Mouse (Mus musculus) layer of hippocampus, adult 18-20 months (tissue): Measurements from ENCODE around the gene Unc5b. TPM values are rescaled to one million over a fixed set of nuclear protein-coding genes. Genes with fewer than 3 reads are reported as not detected.
A peak's percentile ranks its signal among the peaks of the same experiment; 100 is the strongest.

Source experiments
- DNase-seq, 2 experiments: peaks; one replicate each; pipeline ENCODE4 v3.0.0; 2022; ENCODE audit warnings: low spot score in 2 of 2
- total RNA-seq, 2 experiments: library from RNA; stranded (reverse); gene quantifications; 2 replicates each; pipeline ENCODE4 v1.2.3; 2021

Unc5b gene
- total RNA-seq, 2 experiments from 2014 or later = 15.0 to 15.6 TPM

DNA sequence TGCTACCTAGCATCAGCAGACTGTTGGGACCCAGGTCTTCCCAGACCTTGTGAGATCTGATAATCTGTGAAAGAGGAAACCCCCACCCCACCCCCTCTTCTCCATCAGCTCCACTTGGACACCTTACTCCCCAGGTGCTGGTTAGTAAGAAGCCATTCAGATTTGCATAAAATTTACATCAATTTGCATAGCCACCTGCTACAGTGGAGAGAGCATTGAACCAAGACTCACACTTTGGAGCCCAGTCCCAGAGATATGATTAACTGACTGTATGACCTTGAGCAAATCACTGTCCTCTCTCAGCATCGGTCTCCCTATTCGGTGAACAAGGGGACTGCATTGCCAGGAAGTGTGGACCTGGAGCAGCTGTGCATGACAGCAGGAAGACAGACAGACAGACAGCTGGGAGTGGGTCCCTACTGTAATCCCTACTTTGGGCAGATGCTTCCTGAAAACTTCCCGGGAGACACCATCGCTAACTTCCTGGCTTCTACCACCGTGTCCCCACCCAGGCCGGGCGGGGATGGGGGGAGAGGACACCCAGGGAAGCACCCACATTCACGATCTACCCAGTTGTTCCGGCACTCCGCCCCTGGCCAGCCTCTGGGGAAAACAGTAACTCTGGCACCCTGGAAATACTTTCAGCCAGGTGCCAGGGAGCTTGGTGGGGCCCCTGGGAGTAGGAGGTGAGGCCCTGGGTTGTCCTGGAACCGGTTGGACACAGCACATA, 30.0 kb downstream of the Unc5b start:
- DNase-seq = no peak

- no peak for DNase-seq
Observed at GRCm38 (mm10) chr10:60800295-60801167, 30.9 kb downstream of the Unc5b start.

DNA sequence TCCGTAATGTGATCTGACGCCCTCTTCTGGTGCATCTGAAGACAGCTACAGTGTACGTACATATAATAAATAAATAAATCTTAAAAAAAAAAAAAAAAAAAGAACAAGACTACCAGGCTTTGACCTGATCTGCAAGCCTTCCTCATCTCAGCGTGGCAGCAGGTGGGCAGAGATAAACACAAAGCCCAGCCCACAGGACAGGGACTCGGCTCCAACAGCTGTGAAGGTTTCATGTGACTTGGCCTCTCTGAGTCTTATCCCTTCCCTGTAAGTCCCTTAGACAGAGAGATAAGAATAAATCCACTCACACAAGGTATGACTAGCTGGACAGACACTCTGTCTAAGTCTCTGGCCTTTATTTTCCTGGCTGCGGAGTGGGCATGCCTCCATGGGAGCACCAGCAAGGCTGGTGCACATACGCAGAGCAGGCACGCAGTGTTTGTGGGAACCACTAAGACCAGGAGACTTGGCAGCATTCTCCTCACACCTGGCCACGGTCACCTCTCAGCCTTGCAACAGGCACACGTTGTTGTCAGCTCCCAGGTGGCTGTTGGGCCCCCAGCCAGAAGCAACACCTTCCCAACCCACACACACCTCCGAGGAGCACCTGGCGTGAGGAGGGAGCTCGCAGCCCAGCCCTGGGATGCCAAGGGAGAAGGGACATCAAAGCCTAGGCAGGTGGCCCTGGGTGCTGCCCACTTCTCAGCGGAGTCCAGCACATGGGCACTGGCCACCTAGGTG, 33.5 kb downstream of the Unc5b start:
- DNase-seq = no peak

DNA sequence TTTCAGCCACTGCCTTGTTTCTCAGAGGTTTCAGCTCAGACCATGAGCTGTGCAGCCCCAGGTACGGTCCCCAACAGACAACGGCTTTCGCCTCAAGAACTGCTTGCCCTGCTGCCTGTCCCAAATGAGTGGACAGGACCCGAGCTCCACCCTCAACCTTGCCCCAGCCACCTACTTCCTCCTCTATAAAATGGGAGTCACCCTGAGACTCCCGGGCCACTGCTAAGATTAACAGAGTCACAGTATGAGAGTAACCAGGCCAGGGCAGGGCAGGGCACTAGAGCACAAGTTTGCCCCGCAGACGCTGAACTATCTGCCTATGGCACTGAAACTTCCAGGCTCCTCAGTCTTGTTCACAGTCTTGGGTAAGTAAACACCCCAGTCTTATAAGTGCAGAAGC, 34.9 kb downstream of the Unc5b start:
- DNase-seq = no peak

DNA sequence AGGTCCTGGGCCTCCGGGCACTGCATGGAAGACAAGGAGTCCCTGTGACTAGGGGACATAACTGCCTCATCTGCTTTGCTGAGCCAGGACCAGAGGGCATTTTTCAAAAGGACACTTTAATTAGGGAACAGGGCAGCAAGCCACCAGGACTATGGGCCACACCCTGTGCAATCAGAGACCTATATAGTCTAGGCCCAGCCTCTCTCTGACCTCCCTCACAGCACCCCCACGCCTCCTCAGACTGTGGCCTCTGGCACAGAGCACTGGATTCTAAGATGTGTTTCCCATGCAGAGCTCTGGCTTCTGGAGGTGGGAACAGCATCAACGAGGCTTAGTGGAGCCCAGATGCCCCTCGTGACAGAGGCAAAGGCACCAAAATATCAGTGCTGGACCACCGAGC, 35.4 kb downstream of the Unc5b start:
- no peak for DNase-seq

- no peak for DNase-seq
Observed at GRCm38 (mm10) chr10:60794792-60795191, 36.6 kb downstream of the Unc5b start.

GRCm38 (mm10) chr10:60794374-60794773, 37.0 kb downstream of the Unc5b start:
- no peak for DNase-seq

GRCm38 (mm10) chr10:60792841-60793240, 38.5 kb downstream of the Unc5b start:
- DNase-seq = no peak

DNA sequence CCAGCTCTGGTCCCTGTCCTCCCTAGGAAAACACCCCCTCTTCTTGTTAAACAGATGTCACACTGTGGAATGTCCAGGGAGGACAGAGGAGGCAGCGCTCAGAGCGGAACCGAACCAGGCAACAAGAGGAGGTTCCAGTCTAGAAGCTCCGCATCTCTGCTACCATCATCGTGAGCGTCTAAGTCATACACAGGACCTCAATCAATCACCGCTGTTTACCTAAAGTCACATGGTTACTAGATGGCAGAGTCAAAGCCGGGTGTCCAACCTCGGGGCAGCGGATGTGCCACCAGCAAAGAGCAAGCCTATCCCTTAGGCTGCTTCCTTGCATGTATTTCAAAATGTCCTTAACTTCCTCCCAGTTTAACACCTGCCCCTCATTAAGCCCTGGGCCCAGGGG, 39.0 kb downstream of the Unc5b start:
- no peak for DNase-seq

DNA sequence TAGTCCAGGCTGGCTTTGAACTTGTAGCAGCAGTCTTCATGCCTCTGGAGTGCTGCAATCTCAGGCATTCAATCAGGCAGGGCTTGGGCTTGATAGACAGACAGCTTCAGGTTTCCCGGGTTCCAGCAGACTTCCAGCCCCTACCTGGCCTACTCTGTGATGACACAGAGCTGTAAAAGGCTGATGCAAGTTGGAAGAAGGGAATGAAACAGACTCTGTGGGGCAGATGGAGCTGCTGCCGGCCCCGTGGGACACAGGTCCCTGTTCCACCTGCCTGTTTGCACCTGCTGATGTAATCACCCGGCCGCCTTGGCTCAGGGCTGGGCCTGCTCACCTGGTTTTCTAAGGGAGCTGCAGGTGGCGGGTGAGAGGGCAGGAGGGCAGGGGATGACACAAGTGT, 40.5 kb downstream of the Unc5b start:
- DNase-seq = no peak

DNA sequence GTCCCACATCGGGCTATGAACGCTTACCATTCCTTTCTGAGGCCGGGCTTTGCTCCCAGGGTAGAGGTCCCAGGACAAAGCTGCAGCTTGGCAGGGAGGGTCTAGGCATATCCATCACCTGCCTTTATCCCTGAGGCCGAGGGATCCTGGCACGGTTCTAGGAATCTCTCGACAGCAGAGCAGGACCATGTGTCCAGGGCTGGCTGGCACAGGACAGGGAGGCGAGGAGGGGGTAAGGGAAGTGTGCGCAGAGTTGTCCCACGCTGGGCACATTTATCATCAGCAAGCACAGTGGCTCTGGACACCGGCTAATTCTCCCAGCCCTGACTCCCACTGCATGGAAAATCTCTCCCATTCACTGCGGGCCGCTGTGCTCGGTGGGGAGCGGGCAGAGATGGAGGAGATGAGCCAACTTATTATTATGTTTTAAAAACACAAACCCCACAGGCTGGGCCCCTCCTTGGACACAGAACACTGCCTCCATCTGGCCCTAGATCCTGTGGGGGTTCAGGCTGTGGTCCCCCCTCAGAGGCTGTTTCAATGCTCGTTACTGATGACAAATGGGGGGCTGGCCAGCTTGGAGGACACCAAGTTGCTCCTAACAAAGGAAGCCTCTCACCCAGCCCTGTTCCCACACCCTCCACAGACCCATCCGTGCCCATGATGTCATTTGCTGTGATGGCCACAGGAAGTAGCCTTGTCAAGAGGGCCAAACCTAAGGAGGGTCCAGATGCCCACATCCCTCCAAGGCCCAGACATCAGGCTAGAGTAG, 43.9 kb downstream of the Unc5b start:
- no peak for DNase-seq

DNA sequence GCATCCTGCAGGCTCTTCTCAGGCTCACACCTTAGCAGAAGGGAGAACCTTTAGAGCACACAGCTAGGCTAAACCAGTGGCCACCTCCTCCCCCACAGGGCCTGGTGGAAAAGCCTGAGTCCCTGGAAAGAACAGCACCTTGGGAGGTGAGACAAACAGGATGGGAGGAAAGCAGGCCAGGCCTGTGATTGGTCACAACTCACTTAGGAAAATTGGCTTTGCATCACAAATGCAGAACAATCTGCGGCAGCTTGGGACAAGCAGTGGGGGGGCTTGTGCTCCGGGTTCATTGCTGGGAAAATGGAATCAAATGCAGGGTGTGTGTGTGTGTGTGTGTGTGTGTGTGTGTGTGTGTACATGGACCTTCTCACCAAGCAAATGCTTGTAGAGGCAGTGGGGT, 47.8 kb downstream of the Unc5b start:
- DNase-seq = no peak

DNA sequence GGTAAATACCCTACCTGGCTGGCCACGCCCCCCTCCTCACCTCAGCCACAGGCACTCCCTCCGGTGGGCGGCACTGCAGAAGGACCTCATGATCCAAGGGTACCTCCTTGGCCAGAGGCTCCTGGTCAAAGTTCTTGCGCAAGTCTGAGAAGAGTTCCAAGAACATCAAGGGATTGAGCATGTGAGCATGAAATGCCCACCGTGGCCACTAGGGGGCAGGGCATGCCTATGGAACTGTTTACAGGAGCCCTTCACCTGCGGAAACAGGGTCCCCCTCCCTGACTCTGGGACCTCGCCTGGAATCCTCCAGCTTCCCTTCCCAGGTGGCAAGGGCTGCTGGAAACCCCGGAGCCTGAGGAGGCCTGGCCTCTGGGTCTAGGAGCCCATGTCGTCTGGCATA, 51.8 kb downstream of the Unc5b start:
- peak; percentile 19 to 72 for DNase-seq

DNA sequence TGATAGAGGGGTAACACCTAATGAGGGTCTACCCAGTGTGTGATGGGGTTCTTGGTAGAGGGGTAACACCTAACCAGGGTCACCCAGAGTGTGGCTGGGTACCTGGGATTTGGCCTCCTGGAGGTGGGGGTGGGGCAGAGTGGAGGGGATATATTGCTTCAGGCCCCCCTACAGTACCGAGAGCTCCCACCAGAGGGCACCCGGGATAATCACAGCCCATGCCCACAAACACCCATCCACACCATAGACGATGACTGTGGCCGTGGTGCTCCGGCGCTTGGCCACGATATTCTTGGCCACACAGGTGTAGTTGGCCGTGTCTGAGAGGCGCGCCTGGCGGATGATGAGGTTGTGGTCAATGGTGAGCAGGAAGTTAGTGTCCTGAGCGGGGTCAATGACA, 52.8 kb downstream of the Unc5b start:
- peak in 1 of 2 experiments; percentile 55 for DNase-seq

DNA sequence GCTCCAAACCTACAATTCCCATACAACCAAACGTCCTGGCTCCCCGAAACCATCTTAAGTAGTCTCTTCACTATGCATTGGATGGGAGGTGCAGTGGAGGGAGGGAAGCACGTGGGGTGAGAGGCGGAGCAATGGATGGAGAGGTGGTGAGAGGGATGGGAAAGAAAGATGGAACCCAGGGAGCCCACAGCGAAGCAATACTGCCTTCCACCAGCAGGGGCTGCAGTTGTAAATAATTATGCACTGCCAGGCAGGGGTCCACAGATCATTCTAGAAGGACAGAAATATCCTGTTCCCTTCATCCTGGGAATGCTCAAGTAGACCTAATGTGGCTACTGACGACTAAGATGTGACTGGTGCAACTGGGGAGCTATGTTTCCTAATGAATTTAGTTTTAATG, 55.9 kb downstream of the Unc5b start:
- DNase-seq = no peak

GRCm38 (mm10) chr10:60774616-60775015, 56.8 kb downstream of the Unc5b start:
- DNase-seq = no peak

DNA sequence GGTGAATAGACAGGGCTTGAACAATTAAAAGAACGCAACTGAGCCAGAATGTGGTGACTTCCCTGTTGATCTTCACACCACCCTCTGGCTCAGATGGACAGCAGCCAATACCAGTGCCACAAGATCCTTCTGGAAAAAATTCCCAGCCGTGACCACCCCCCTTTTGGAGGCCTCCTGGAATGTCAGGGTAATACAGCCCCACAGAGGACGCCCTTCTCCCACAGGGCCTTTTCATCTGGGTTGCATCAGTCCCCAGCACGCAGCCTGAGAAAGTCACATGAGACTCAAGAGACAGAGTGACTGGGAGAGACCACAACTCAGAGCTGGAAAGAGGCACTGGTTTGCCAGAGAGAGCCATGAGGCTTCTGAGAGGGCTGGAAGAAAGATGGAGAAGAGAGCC, 60.5 kb downstream of the Unc5b start:
- DNase-seq = no peak

GRCm38 (mm10) chr10:60768614-60769013, 62.8 kb downstream of the Unc5b start:
- no peak for DNase-seq

- no peak for DNase-seq
Observed at GRCm38 (mm10) chr10:60767400-60767799, 64.0 kb downstream of the Unc5b start.

DNA sequence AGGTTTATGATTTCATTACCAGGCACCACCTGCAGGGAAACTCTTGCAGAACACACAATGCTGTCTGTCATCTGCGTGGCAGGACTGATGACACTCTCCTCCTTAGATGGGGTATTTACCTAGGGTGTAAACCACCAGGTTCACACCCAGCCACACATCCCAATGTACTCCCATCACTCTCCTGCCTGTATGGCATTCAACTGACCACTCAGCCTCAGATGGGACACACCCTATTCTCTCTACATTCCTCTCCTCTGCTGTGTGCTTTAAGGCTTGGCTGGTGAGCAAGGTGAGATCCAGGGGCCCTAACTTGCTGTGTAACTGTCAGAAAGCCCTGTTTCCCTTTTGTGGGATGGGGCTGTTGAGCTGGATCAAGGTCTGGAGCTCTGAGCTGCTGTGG, 69.3 kb downstream of the Unc5b start:
- DNase-seq = no peak

DNA sequence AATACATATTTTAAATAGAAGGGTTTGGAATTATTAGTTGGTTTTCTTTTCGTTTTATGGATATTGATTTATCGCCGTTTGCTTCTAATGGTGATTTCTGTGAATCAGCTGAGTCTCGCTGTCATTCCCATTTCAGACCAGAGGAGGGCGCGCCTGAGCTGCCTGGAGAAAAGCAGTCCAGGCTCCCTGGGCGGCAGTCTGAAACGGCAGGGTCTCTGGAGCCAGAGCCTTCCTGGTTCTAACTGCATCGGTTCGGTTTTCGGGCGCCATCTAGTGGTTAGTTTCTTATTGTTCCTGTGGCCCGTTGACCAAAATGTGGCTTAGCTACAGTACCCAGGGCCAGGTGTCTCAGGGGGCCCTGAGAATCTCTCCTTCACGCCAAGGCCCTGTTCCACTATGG, 71.0 kb downstream of the Unc5b start:
- peak; percentile 88 to 96 for DNase-seq
